Mouse (Mus musculus): ENCODE data around the gene Ly6g6c. TPM values are rescaled to one million over a fixed set of nuclear protein-coding genes. Genes with fewer than 3 reads are reported as not detected.
A peak's percentile ranks its signal among the peaks of the same experiment; 100 is the strongest.

The Ly6g6c gene
- polyA plus RNA-seq, 1 experiment: 1.6 TPM

DNA sequence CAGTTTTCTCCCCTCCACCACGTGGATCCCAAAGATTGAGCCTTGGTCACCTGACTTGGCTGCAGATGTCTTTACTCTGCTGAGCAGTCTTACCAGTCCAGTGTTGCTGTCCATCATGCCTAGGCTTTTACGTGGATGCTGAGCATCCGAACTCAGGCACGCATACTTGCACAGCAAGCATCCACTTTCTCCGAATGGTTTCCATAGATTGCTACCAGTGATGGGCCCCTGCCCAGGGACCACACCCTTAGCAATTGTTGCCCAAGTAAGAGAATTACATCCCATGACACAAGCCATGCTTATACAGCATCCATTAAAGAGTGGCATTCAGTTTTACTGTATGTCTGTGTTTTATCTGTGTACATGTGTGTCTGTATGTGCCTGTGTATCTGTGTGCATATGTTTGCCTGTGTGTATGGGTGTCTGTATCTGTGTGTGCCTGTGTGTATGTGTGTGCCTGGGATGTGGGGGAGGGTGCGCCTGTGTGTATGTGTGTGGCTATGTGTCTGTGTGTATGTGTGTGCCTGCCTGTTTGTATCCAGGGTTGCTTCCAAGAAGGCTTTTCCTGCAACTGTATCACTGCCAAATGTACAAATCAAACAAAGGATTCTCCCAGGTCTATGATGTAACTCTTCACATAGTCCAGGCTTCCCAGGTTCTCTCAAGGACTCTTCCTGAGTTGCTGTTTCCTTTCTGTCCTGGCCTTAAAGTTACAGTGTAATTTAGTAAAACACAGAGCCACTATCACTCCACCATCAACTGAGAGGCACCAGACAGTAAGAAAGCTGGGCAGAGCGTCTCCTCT, 9.3 kb upstream of the Ly6g6c start:
- H3K27ac ChIP-seq (ENCODE audit: control insufficient read depth, insufficient read depth, low read depth, low read length, poor library complexity): no peak overlapping the region
- H3K4me1 ChIP-seq (ENCODE audit: control insufficient read depth, insufficient read depth, low read length): peaks cover 2% of the 10 kb centered on the region; the same call in 1 of the 2 replicates
- 84% methylated on average over 7 of the region's 7 CpGs for WGBS
- no peak overlapping the region for H3K4me3 ChIP-seq (replicated peaks; ENCODE audit: control insufficient read depth, low read depth, low read length)
- TF ChIP-seq POLR2A (IDR thresholded peaks at IDR 0.05; ENCODE audit: borderline replicate concordance, control insufficient read depth, low read depth, low read length): no peak
- no peak for TF ChIP-seq CTCF (IDR thresholded peaks at IDR 0.05; ENCODE audit: control insufficient read depth, insufficient read depth, low read length)

DNA sequence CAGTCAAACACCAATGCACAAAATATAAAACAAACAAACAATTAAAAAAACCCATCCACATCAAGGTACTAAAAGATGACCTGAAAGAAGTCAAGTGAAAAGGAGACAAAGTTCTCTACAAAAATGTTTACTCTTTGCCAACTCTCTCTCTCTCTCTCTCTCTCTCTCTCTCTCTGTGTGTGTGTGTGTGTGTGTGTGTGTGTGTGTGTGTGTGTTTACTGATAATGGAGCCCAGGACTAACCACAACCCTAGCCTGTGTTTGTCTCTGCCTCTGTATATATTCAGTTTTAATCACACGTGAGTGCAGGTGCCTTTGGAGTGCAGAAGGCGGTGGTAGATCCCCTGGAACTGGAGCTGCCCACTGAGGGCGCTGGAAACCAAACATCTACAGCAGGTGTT, 8.1 kb upstream of the Ly6g6c start:
- H3K27ac ChIP-seq (ENCODE audit: control insufficient read depth, insufficient read depth, low read depth, low read length, poor library complexity): no peak overlapping the region
- no peak overlapping the region for H3K4me3 ChIP-seq (replicated peaks; ENCODE audit: control insufficient read depth, low read depth, low read length)
- TF ChIP-seq POLR2A (IDR thresholded peaks at IDR 0.05; ENCODE audit: borderline replicate concordance, control insufficient read depth, low read depth, low read length): no peak
- H3K4me1 ChIP-seq (ENCODE audit: control insufficient read depth, insufficient read depth, low read length): peaks cover 2% of the 10 kb centered on the region; the same call in 1 of the 2 replicates
- 64% methylated on average over 3 of the region's 3 CpGs for WGBS

DNA sequence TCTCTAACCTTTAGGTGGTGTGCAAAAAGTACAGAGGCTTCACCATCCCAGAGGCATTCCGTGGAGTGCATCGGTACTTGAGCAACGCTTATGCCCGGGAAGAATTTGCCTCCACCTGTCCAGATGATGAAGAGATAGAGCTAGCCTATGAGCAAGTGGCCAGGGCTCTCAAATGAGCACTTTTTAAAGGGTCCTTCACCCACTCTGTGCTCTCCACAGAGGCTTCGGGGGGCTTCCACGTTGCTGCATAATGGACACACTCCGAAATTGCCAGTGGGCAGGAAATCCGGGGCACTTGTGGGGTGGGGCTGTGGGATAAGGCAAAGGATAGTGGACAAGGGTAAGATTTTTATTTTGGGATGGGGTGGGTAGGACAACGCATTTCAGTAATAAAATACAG, 6.9 kb upstream of the Ly6g6c start:
- WGBS: 69% methylated on average over 9 of the region's 9 CpGs
- H3K4me1 ChIP-seq (ENCODE audit: control insufficient read depth, insufficient read depth, low read length): no peaks in the 10 kb centered on the region; the same call in 1 of the 2 replicates
- no peak for TF ChIP-seq CTCF (IDR thresholded peaks at IDR 0.05; ENCODE audit: control insufficient read depth, insufficient read depth, low read length)
- TF ChIP-seq POLR2A (IDR thresholded peaks at IDR 0.05; ENCODE audit: borderline replicate concordance, control insufficient read depth, low read depth, low read length): no peak
- H3K27ac ChIP-seq (ENCODE audit: control insufficient read depth, insufficient read depth, low read depth, low read length, poor library complexity): no peak overlapping the region
- no peak overlapping the region for H3K4me3 ChIP-seq (replicated peaks; ENCODE audit: control insufficient read depth, low read depth, low read length)

DNA sequence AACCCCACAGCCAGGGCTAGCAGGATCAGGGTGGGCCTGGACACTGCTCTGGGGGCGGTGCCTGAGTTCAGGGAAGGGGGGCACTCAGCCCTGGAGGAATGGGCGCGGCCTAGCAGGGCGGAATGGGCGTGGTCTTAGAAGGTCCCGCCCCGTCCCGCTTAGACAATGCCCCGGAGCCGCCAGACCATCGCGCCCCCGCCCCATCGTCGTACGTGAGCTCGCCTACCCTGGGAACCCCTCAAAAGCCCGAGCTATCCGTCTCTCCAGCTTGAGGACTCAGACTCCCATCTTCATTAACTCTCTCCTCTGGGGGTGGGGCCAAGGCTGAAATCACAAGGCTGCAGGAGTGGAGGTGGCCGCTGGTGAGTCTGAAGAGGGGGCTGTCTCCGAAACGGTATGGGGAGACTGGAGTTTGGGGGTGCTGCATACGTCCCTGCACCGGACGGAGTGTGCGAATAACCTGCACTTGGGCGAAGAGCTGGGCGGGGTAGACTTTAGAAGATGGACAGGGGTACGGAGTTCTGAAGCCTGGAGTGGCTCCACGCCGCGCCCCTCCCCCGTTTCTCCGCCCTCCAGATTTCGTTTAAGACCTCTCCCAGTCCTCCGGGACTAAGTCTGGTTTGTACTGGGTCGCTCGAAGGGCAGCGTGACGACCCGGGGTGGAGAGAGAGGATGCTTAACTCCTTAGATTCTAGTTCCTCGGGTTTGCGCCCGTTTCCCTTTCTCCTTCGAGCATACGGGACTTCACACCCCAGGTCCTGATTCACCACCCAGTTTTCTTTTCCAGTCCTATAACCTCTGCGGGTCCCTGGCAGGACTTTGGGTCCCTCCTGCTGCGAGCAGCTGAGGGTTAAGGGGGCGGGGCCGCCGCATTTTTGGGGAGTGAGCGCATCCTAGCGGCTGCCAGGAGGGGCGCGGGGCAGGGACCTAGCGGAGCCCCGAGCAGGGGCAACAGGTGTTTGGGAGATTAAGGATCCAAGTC, 6.0 kb upstream of the Ly6g6c start, which contains the start of gene Ddah2:
Gene Ddah2, plus strand, starts transcription at position 125 of the 982 bp plus-strand sequence.
- peak; percentile 74 for TF ChIP-seq CTCF (IDR thresholded peaks at IDR 0.05; ENCODE audit: control insufficient read depth, insufficient read depth, low read length)
- peak; percentile 49; the same call in 1 of the 2 replicates for TF ChIP-seq POLR2A (IDR thresholded peaks at IDR 0.05; ENCODE audit: borderline replicate concordance, control insufficient read depth, low read depth, low read length)
- Histone ChIP-seq H3K4me3 (replicated peaks; ENCODE audit: control insufficient read depth, low read depth, low read length) (peak within 1 kb of the TSS; percentile 50), H3K4me1 (ENCODE audit: control insufficient read depth, insufficient read depth, low read length) (no peaks in the 10 kb centered on the region; the same call in 1 of the 2 replicates), H3K27ac (ENCODE audit: control insufficient read depth, insufficient read depth, low read depth, low read length, poor library complexity) (peak within 1 kb of the TSS; percentile 7; the same call in 1 of the 2 replicates)
- under 1% methylated on average over 57 of the region's 57 CpGs for WGBS

DNA sequence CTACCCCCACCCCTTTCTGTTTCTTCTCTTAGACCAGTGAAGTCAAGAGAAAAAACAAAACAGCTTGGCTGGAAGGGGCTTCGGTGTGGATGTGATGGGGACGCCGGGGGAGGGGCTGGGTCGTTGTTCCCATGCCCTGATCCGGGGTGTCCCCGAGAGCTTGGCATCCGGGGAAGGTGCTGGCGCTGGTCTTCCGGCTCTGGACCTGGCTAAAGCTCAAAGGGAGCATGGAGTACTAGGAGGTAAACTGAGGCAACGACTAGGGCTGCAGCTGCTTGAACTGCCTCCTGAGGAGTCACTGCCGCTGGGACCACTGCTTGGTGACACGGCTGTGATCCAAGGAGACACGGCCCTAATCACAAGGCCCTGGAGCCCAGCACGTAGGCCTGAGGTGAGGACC, 5.1 kb upstream of the Ly6g6c start:
- WGBS: 59% methylated on average over 14 of the region's 14 CpGs
- Histone ChIP-seq H3K4me1 (ENCODE audit: control insufficient read depth, insufficient read depth, low read length) (no peaks in the 10 kb centered on the region; the same call in 1 of the 2 replicates), H3K4me3 (replicated peaks; ENCODE audit: control insufficient read depth, low read depth, low read length) (no peak overlapping the region), H3K27ac (ENCODE audit: control insufficient read depth, insufficient read depth, low read depth, low read length, poor library complexity) (no peak overlapping the region)
- TF ChIP-seq CTCF (IDR thresholded peaks at IDR 0.05; ENCODE audit: control insufficient read depth, insufficient read depth, low read length): no peak
- TF ChIP-seq POLR2A (IDR thresholded peaks at IDR 0.05; ENCODE audit: borderline replicate concordance, control insufficient read depth, low read depth, low read length): no peak

DNA sequence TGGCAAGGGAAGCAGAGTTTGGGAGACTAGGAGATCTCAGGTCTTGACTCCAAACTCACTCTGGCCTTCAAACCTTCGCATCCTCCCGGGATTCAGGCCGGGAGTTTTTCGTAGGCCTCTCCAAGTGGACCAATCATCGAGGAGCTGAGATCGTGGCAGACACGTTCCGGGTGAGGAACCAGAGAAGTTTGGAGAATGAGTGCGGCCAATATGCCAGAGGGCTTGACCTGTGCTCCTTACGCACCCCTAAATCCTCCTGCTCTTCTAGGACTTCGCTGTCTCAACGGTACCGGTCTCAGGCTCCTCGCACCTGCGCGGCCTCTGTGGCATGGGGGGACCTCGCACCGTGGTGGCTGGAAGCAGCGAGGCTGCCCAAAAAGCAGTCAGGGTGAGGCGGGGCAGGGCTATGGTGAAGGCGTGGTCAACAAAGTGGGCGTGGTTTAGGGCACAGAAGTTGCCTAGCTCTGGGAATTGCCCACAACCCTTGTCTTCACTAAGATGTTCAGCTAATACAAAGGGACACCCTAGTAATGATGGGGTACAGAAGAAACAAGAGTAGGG, 4.4 kb upstream of the Ly6g6c start:
- Histone ChIP-seq H3K4me1 (ENCODE audit: control insufficient read depth, insufficient read depth, low read length) (no peaks in the 10 kb centered on the region; the same call in 1 of the 2 replicates), H3K4me3 (replicated peaks; ENCODE audit: control insufficient read depth, low read depth, low read length) (no peak overlapping the region), H3K27ac (ENCODE audit: control insufficient read depth, insufficient read depth, low read depth, low read length, poor library complexity) (no peak overlapping the region)
- 81% methylated on average over 22 of the region's 22 CpGs for WGBS
- TF ChIP-seq CTCF (IDR thresholded peaks at IDR 0.05; ENCODE audit: control insufficient read depth, insufficient read depth, low read length) (no peak), POLR2A (IDR thresholded peaks at IDR 0.05; ENCODE audit: borderline replicate concordance, control insufficient read depth, low read depth, low read length) (no peak)

DNA sequence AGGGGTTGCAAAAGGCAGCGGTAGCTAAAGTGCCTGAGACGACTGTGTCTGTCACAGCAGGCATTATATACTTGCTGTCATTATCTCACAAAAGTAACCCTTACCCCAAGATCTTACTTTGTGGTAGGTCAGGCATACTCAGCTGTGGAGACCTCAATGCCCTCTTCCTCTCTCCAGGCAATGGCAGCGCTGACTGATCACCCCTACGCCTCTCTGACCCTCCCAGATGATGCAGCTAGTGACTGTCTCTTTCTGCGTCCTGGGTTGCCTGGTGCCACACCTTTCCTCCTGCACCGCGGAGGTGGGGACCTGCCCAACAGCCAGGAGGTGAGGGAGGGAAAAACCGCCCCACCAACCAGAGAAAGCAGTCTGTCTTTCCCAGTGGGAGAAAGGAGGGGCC, 3.9 kb upstream of the Ly6g6c start:
- no peaks in the 10 kb centered on the region; the same call in 1 of the 2 replicates for H3K4me1 ChIP-seq (ENCODE audit: control insufficient read depth, insufficient read depth, low read length)
- whole genome bisulfite sequencing: 84% methylated on average over 8 of the region's 8 CpGs
- TF ChIP-seq CTCF (IDR thresholded peaks at IDR 0.05; ENCODE audit: control insufficient read depth, insufficient read depth, low read length): no peak
- no peak for TF ChIP-seq POLR2A (IDR thresholded peaks at IDR 0.05; ENCODE audit: borderline replicate concordance, control insufficient read depth, low read depth, low read length)
- H3K4me3 ChIP-seq (replicated peaks; ENCODE audit: control insufficient read depth, low read depth, low read length): no peak overlapping the region
- H3K27ac ChIP-seq (ENCODE audit: control insufficient read depth, insufficient read depth, low read depth, low read length, poor library complexity): no peak overlapping the region
